Mouse (Mus musculus): Measurements from ENCODE around the gene Fgfr2.

Gene Fgfr2

GRCm38 (mm10) chr7:132773011-132773705, 350.0 kb downstream of the Fgfr2 start:
- no peak for DNase-seq (ENCODE audit: low spot score)

- no peak for DNase-seq (ENCODE audit: low spot score)
Observed at GRCm38 (mm10) chr7:132772440-132772839, 350.7 kb downstream of the Fgfr2 start.

- no peak for DNase-seq (ENCODE audit: low spot score)
Observed at GRCm38 (mm10) chr7:132768498-132769344, 354.4 kb downstream of the Fgfr2 start.

- DNase-seq (ENCODE audit: low spot score): no peak
Observed at GRCm38 (mm10) chr7:132767999-132768370, 355.2 kb downstream of the Fgfr2 start.

GRCm38 (mm10) chr7:132767233-132767998, 355.7 kb downstream of the Fgfr2 start:
- DNase-seq (ENCODE audit: low spot score): no peak

- DNase-seq (ENCODE audit: low spot score): peak; percentile 82
Observed at GRCm38 (mm10) chr7:132766235-132766871, 356.8 kb downstream of the Fgfr2 start.

GRCm38 (mm10) chr7:132765629-132766186, 357.4 kb downstream of the Fgfr2 start:
- no peak for DNase-seq (ENCODE audit: low spot score)

- no peak for DNase-seq (ENCODE audit: low spot score)
Observed at GRCm38 (mm10) chr7:132764896-132765491, 358.2 kb downstream of the Fgfr2 start.

- no peak for DNase-seq (ENCODE audit: low spot score)
Observed at GRCm38 (mm10) chr7:132764314-132764713, 358.8 kb downstream of the Fgfr2 start.

- no peak for DNase-seq (ENCODE audit: low spot score)
Observed at GRCm38 (mm10) chr7:132763911-132764310, 359.2 kb downstream of the Fgfr2 start.

GRCm38 (mm10) chr7:132763351-132763750, 359.8 kb downstream of the Fgfr2 start:
- no peak for DNase-seq (ENCODE audit: low spot score)

GRCm38 (mm10) chr7:132761409-132761808, 361.7 kb downstream of the Fgfr2 start:
- DNase-seq (ENCODE audit: low spot score): no peak

- DNase-seq (ENCODE audit: low spot score): no peak
Observed at GRCm38 (mm10) chr7:132760589-132761180, 362.5 kb downstream of the Fgfr2 start.

GRCm38 (mm10) chr7:132759926-132760325, 363.2 kb downstream of the Fgfr2 start:
- DNase-seq (ENCODE audit: low spot score): no peak

- no peak for DNase-seq (ENCODE audit: low spot score)
Observed at GRCm38 (mm10) chr7:132759405-132759891, 363.7 kb downstream of the Fgfr2 start.

GRCm38 (mm10) chr7:132758875-132759274, 364.3 kb downstream of the Fgfr2 start:
- no peak for DNase-seq (ENCODE audit: low spot score)

- no peak for DNase-seq (ENCODE audit: low spot score)
Observed at GRCm38 (mm10) chr7:132756325-132756724, 366.8 kb downstream of the Fgfr2 start.

GRCm38 (mm10) chr7:132754389-132754750, 368.8 kb downstream of the Fgfr2 start:
- DNase-seq (ENCODE audit: low spot score): no peak

GRCm38 (mm10) chr7:132753518-132754388, 369.4 kb downstream of the Fgfr2 start:
- DNase-seq (ENCODE audit: low spot score): no peak

GRCm38 (mm10) chr7:132751716-132752115, 371.4 kb downstream of the Fgfr2 start:
- no peak for DNase-seq (ENCODE audit: low spot score)

Measured in lung, postnatal 25 days (tissue).